Mouse (Mus musculus): ENCODE measurements around the gene Tradd.
A peak's percentile ranks its signal among the peaks of the same experiment; 100 is the strongest.

Tradd gene

GRCm38 (mm10) chr8:105269461-105269947 is 5.1 kb upstream of the Tradd start, which contains the start of gene Hsf4:
Gene Hsf4, plus strand, starts transcription at chr8:105269801.
- DNase-seq, result peak; percentile 63

GRCm38 (mm10) chr8:105269075-105269458 is 4.7 kb upstream of the Tradd start:
- DNase-seq, result no peak

- DNase-seq, result peak; percentile 87
These were observed 4.1 kb upstream of the Tradd start for GRCm38 (mm10) chr8:105268342-105269074.

- no peak for DNase-seq
These were observed 2.4 kb upstream of the Tradd start for GRCm38 (mm10) chr8:105266775-105267174.

- DNase-seq, result no peak
These were observed 719 bp upstream of the Tradd start for GRCm38 (mm10) chr8:105265128-105265527.

GRCm38 (mm10) chr8:105263244-105263912 is 1.0 kb downstream of the Tradd start:
- no peak for DNase-seq

GRCm38 (mm10) chr8:105261326-105261980 is 3.0 kb downstream of the Tradd start:
- DNase-seq, result no peak

- no peak for DNase-seq
These were observed 3.9 kb downstream of the Tradd start for GRCm38 (mm10) chr8:105260371-105261099.

- peak; percentile 75 for DNase-seq
These were observed 4.6 kb downstream of the Tradd start for GRCm38 (mm10) chr8:105259721-105260320.

GRCm38 (mm10) chr8:105258911-105259720 is 5.3 kb downstream of the Tradd start:
- DNase-seq, result no peak

GRCm38 (mm10) chr8:105257318-105258114 is 6.9 kb downstream of the Tradd start:
- no peak for DNase-seq

- DNase-seq, result no peak
These were observed 9.5 kb downstream of the Tradd start, which contains the start of gene B3gnt9 for GRCm38 (mm10) chr8:105254966-105255350. Gene B3gnt9, minus strand, starts transcription at chr8:105255153.

- DNase-seq, result peak; percentile 89
These were observed 10.1 kb downstream of the Tradd start for GRCm38 (mm10) chr8:105254152-105254965.

GRCm38 (mm10) chr8:105253766-105254151 is 10.7 kb downstream of the Tradd start:
- no peak for DNase-seq

GRCm38 (mm10) chr8:105252680-105253537 is 11.5 kb downstream of the Tradd start:
- no peak for DNase-seq

- no peak for DNase-seq
These were observed 12.5 kb downstream of the Tradd start for GRCm38 (mm10) chr8:105251954-105252353.

- DNase-seq, result no peak
These were observed 23.4 kb downstream of the Tradd start for GRCm38 (mm10) chr8:105241016-105241415.

- no peak for DNase-seq
These were observed 26.8 kb downstream of the Tradd start for GRCm38 (mm10) chr8:105237442-105238142.

Measured in right cerebral cortex, postnatal 25 days (tissue).